Mouse (Mus musculus) C2C12 (cell line): ENCODE data around the gene Pard3b.

Experiments
- MAX ChIP-seq: IDR thresholded peaks from one replicate; pipeline ENCODE4 v1.6.1; 2011; ENCODE audit warnings: mild to moderate bottlenecking, control low read depth
- USF1 ChIP-seq: IDR thresholded peaks from one replicate; pipeline ENCODE4 v1.6.1; 2011; ENCODE audit warnings: low read depth, mild to moderate bottlenecking, control low read depth, moderate library complexity

GRCm38 (mm10) chr1:62636906-62637673, 998.5 kb downstream of the Pard3b start:
- TF ChIP-seq USF1 (no peak), MAX (no peak)
